ENCODE assay signal across 8 mouse cellular contexts in genomic region chr10:41473782-41474468, GRCm38 (mm10). TPM values are rescaled to one million over a fixed set of nuclear protein-coding genes. Genes with fewer than 3 reads are reported as not detected.
DNase-seq lines count a peak whose midpoint lies in the region; ATAC-seq lines count a peak whose summit lies in the region.

No protein-coding gene starts in this region.

- no peak overlapping the region for H3K9ac ChIP-seq in heart, embryonic 15.5 days

- H3K27me3 ChIP-seq in heart, embryonic 15.5 days, result no peaks in the 10 kb centered on the region

- peak; percentile 80 for DNase-seq in A20 (ENCODE audit: low read depth, low spot score)
- peak; percentile 29 to 39 for DNase-seq in CD8-positive naive resting alpha-beta T cell, adult 2 months (ENCODE audit: low read depth in 2 of 2, low spot score in 2 of 2)
- peak; percentile 44 for DNase-seq in lung, postnatal 14 days
- DNase-seq in left cerebral cortex, adult 9 months (ENCODE audit: low spot score in 2 of 2), result no peak
- no peak for DNase-seq in cerebellum, adult 11 months
- no peak for DNase-seq in right cerebral cortex, postnatal 10 days (ENCODE audit: low spot score in 2 of 2)
- DNase-seq in layer of hippocampus, adult 18-20 months (ENCODE audit: low spot score in 2 of 2), result no peak

- H3K4me3 ChIP-seq in heart, embryonic 15.5 days, result no peak overlapping the region

- H3K4me1 ChIP-seq in heart, embryonic 15.5 days (replicated peaks), result peaks cover 48% of the 10 kb centered on the region

- H3K36me3 ChIP-seq in heart, embryonic 15.5 days, result peaks cover 7% of the 10 kb centered on the region; the same call in 1 of the 2 replicates

- WGBS in heart, embryonic 15.5 days, result 24% methylated on average over 6 of the region's 6 CpGs

- H3K9me3 ChIP-seq in heart, embryonic 15.5 days (replicated peaks), result no peaks in the 10 kb centered on the region

- H3K4me2 ChIP-seq in heart, embryonic 15.5 days, result no peak overlapping the region

- no peak for ATAC-seq in heart, embryonic 15.5 days (replicated peaks; ENCODE audit: insufficient number of reproducible peaks, insufficient read depth, low FRiP score, low read depth)

- H3K27ac ChIP-seq in heart, embryonic 15.5 days, result peak overlapping the region; percentile 87

RNA-seq across cellular contexts. Expression of gene Mical1, which starts 2.2 kb away (rescaled TPM):
- 35.0 and 41.4 TPM in 2 replicates for polyA plus RNA-seq in heart, embryonic 15.5 days (2015; fragmentation: Nextera tagmentation; extraction: Ambion mirVana)
- total RNA-seq in layer of hippocampus, adult 18-20 months (2021), result 10 to 100 TPM; 15.2 to 18.0 TPM

RNA-seq across cellular contexts. Expression of gene Smpd2, which starts 16.2 kb away (rescaled TPM):
- 50.5 and 53.7 TPM in 2 replicates for polyA plus RNA-seq in heart, embryonic 15.5 days (2015; fragmentation: Nextera tagmentation; extraction: Ambion mirVana)
- total RNA-seq in layer of hippocampus, adult 18-20 months (2021), result 10 to 100 TPM; 18.7 to 21.8 TPM

RNA-seq across cellular contexts. Expression of gene Ppil6, which starts 16.3 kb away (rescaled TPM):
- polyA plus RNA-seq in heart, embryonic 15.5 days (2015; fragmentation: Nextera tagmentation; extraction: Ambion mirVana), result 1.4 and 2.2 TPM in 2 replicates
- total RNA-seq in layer of hippocampus, adult 18-20 months (2021), result 1 to 10 TPM; 3.7 to 5.6 TPM

RNA-seq across cellular contexts. Expression of gene Zbtb24, which starts 23.7 kb away (rescaled TPM):
- polyA plus RNA-seq in heart, embryonic 15.5 days (2015; fragmentation: Nextera tagmentation; extraction: Ambion mirVana), result 11.4 and 14.0 TPM in 2 replicates
- total RNA-seq in layer of hippocampus, adult 18-20 months (2021), result 10 to 100 TPM; 18.5 to 22.2 TPM

RNA-seq across cellular contexts. Expression of gene Cd164, which starts 45.3 kb away (rescaled TPM):
- polyA plus RNA-seq in heart, embryonic 15.5 days (2015; fragmentation: Nextera tagmentation; extraction: Ambion mirVana), result 168 and 174 TPM in 2 replicates
- total RNA-seq in layer of hippocampus, adult 18-20 months (2021), result 10 to 100 TPM; 60.7 to 68.2 TPM

Comparison
In these comparisons a context has a peak if more than half of its experiments do, and no peak if none do; other contexts are left out.
1. DNase-seq: peak in A20 (single experiment), CD8-positive naive resting alpha-beta T cell, adult 2 months (2 of 2) and lung, postnatal 14 days (single experiment); none in left cerebral cortex, adult 9 months (0 of 2), cerebellum, adult 11 months (single experiment), right cerebral cortex, postnatal 10 days (0 of 2) and layer of hippocampus, adult 18-20 months (0 of 2).